Mouse (Mus musculus) E14TG2a.4 (cell line): Measurements from ENCODE around the gene Mex3d.

Experiments
- CTCF ChIP-seq: conservative IDR thresholded peaks from 2 replicates; pipeline ENCODE4 v1.5.1; 2014; ENCODE audit warnings: low read length
- POU5F1 ChIP-seq: IDR thresholded peaks from 2 replicates; pipeline ENCODE4 v1.6.1; 2014; ENCODE audit warnings: low read length, borderline replicate concordance

DNA sequence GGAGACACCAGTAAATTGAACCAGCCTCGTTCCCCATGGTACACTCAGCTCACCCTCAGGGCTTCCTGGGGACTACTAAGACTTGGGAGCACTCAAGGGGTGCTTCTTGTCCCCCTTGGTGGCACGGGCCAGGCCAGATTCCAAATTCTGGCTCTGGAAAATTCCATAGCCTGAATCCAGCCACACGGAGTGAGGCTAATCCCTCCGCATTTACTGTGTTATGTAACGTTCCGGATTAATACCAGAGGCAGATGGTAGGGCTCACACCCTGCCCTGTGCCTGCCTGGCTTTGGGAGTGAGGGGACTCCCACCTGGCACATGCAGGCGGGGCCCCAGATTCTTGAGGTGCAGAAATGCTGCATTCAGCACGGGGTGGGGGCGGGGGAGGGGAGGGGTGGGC, 32.0 kb downstream of the Mex3d start:
- TF ChIP-seq CTCF (no peak), POU5F1 (no peak)
